Mouse (Mus musculus) embryonic facial prominence, embryonic 15.5 days (tissue): ENCODE data around the gene Cmas. TPM values are rescaled to one million over a fixed set of nuclear protein-coding genes. Genes with fewer than 3 reads are reported as not detected.

Source experiments
- ATAC-seq: fragments of 200-750 bp; cut with Nextera tagmentation; 2 replicates; pipeline ENCODE4 v1.8.0; 2017; ENCODE audit warnings: low read depth, moderate TSS enrichment; ENCODE audit not compliant: insufficient number of reproducible peaks, low FRiP score, low TSS enrichment
- H3K27ac ChIP-seq: fragments of 300-500 bp; sonication (generic); replicated peaks from 2 replicates; pipeline ENCODE4 v1.5.1; 2015; ENCODE audit warnings: mild to moderate bottlenecking, inconsistent platforms
- H3K27me3 ChIP-seq: fragments of 300-500 bp; sonication (generic); 2 replicates; pipeline ENCODE4 v1.6.1; 2015; ENCODE audit warnings: inconsistent platforms
- H3K36me3 ChIP-seq: fragments of 300-500 bp; sonication (generic); 2 replicates; pipeline ENCODE4 v1.6.1; 2015; ENCODE audit warnings: mild to moderate bottlenecking, inconsistent platforms
- H3K4me1 ChIP-seq: fragments of 300-500 bp; sonication (generic); 2 replicates; pipeline ENCODE4 v1.6.1; 2015; ENCODE audit warnings: inconsistent platforms
- H3K4me2 ChIP-seq: fragments of 300-500 bp; sonication (generic); replicated peaks from 2 replicates; pipeline ENCODE4 v1.6.1; 2015; ENCODE audit warnings: mild to moderate bottlenecking, inconsistent platforms
- H3K4me3 ChIP-seq: fragments of 300-500 bp; sonication (generic); replicated peaks from 2 replicates; pipeline ENCODE4 v1.5.1; 2015; ENCODE audit warnings: mild to moderate bottlenecking, inconsistent platforms
- H3K9ac ChIP-seq: fragments of 300-500 bp; sonication (generic); 2 replicates; pipeline ENCODE4 v1.6.1; 2015; ENCODE audit warnings: inconsistent platforms
- H3K9me3 ChIP-seq: fragments of 300-500 bp; sonication (generic); replicated peaks from 2 replicates; pipeline ENCODE4 v1.6.1; 2016; ENCODE audit warnings: inconsistent platforms
- WGBS: fragments of 180-500 bp; shearing (Covaris S2); methylation state at CpG from one replicate; pipeline ENCODE4 v1.1.7; 2015; 5-methylcytosine and 5-hydroxymethylcytosine counted together
- polyA plus RNA-seq: library from polyadenylated mRNA; unstranded; fragments of >200 nt; fragmentation: Nextera tagmentation; extraction: Ambion mirVana; gene quantifications from 2 replicates; pipeline ENCODE4 v1.2.1, GENCODE M21; 2015

Cmas gene
- polyA plus RNA-seq, 1 experiment from 2014 or later, result 83.5 TPM

DNA sequence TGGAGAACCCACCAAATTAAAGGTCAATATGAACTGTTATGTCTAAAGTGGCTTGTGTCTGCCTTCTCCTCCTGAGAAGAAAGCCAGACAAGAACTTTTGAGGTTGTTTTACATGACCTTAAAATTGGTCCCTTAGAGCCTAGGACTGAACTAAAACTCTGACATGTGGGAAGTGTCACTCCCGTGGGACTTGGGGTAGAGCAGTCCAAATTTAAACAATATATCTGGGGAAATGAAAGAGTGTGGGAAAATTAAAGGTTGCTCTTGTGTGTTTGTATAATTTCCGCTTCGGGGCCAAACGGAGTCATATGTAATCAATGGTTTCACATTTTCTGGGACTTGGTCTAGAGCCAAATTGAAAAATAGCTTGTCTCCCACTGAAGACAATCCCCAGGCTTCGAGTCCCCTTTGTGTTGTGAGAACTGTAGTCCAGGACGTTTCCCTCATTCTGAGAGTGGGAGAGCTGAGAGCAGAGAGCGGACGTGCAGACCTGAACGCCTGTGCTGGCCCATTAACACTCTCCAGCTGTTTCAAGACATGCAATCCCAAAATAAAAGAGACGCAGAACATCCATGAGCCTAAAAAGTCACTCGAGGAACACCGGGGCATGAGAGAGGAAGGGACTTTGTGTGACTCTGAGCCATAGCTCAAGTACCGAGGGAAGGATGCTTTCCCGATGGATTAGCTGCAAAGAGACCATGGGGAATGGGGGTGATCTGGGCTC, 23.8 kb upstream of the Cmas start:
- 48% methylated on average over 14 of the region's 14 CpGs for WGBS
- Histone ChIP-seq H3K27me3 (no peaks in the 10 kb centered on the region), H3K9me3 (no peaks in the 10 kb centered on the region), H3K9ac (no peak overlapping the region), H3K36me3 (no peaks in the 10 kb centered on the region), H3K4me1 (no peaks in the 10 kb centered on the region), H3K4me3 (no peak overlapping the region), H3K27ac (no peak overlapping the region), H3K4me2 (no peak overlapping the region)
- 0 out of 2 replicates have a peak, but pooled peaks have one; percentile 51 for ATAC-seq

DNA sequence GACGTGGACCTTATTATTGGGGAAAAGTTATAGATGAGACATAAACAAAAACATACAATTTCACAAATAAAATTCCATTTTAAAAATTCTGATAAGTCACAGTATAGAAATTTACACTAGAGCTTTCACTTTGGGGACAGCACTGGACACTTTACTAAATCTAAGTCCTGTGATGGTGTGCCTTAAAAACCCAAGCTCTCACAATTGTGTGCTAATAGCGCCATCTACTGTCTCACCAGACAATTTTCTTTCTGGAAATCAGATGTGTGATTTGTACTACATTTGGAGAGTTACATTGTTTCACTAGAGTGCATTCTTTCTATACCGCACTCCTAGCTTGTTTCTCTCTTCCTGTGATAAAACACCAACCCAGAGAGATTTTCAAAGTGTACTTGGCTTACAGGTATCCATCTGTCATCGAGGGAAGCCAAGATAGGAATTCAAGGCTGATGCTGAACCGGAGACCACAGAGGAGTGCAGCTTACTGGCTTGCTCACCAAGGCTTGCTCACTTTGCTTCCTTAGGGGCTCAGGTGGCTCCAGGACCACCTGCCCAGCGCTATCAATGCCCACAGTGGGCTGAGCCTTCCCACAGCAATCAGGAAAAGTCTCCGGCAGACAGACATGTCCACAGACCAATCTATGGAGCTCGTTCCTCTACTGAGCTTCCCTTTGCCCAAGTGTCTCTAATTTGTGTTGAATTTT, 21.0 kb upstream of the Cmas start:
- WGBS, result 45% methylated on average over 8 of the region's 8 CpGs
- Histone ChIP-seq H3K27me3 (no peaks in the 10 kb centered on the region), H3K36me3 (no peaks in the 10 kb centered on the region), H3K9me3 (no peaks in the 10 kb centered on the region), H3K9ac (no peak overlapping the region), H3K4me1 (no peaks in the 10 kb centered on the region), H3K4me2 (no peak overlapping the region), H3K4me3 (no peak overlapping the region), H3K27ac (no peak overlapping the region)
- ATAC-seq, result no peak

- no peak overlapping the region for H3K4me2 ChIP-seq
- H3K4me3 ChIP-seq, result no peak overlapping the region
- H3K36me3 ChIP-seq, result no peaks in the 10 kb centered on the region
- H3K27ac ChIP-seq, result no peak overlapping the region
- WGBS, result 86% methylated on average over 2 of the region's 2 CpGs
- H3K4me1 ChIP-seq, result no peaks in the 10 kb centered on the region
- no peaks in the 10 kb centered on the region for H3K27me3 ChIP-seq
- ATAC-seq, result no peak
- no peaks in the 10 kb centered on the region for H3K9me3 ChIP-seq
- H3K9ac ChIP-seq, result no peak overlapping the region
These were observed 18.3 kb upstream of the Cmas start for GRCm38 (mm10) chr6:142738225-142738624.

DNA sequence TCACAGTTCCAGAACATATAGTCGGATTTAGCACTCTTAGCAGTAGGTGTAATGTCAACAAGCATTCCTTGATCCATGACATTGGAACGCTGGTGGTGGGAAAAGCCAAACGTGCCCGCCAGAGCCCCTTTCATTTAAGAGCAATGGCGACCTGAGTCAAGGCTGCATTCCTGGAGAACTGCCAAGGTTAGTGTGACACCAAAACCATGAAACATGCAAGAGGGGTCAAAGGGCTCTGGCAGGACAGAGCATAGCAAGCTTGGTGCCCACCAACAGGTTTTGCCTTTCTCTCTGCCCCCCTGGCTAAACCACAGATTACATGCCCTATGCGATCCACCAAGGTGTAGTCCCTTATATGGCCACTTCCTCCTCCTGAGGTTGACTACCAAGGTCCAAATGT, 17.8 kb upstream of the Cmas start:
- ATAC-seq, result no peak
- Histone ChIP-seq H3K27me3 (no peaks in the 10 kb centered on the region), H3K9ac (no peak overlapping the region), H3K4me3 (no peak overlapping the region), H3K4me1 (no peaks in the 10 kb centered on the region), H3K4me2 (no peak overlapping the region), H3K9me3 (no peaks in the 10 kb centered on the region), H3K36me3 (no peaks in the 10 kb centered on the region), H3K27ac (no peak overlapping the region)
- 76% methylated on average over 6 of the region's 6 CpGs for WGBS

- no peak for ATAC-seq
- Histone ChIP-seq H3K9me3 (no peaks in the 10 kb centered on the region), H3K36me3 (no peaks in the 10 kb centered on the region), H3K27me3 (no peaks in the 10 kb centered on the region), H3K9ac (no peak overlapping the region), H3K27ac (no peak overlapping the region), H3K4me3 (no peak overlapping the region), H3K4me1 (no peaks in the 10 kb centered on the region), H3K4me2 (no peak overlapping the region)
- WGBS, result 88% methylated on average over 6 of the region's 6 CpGs
These were observed 14.7 kb upstream of the Cmas start for GRCm38 (mm10) chr6:142741763-142742162.

DNA sequence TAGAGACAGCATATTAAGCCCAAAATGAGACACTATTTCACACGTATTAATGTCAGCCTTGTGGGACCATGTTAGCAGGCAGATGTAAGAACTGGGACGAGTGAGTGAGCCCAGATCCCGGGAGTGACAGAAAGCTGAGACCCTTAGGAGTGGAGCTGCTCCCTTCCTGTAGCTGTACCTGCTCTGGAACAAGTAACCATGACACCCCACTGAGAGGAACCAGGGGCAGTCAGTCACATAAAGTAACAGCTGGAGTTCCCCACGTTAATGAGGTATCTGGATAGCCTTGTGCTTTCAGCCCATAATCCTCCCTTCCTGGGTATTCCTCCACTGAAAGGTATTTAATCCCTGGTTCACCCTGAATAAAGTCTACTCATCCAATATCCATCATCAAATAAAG, 13.3 kb upstream of the Cmas start:
- Histone ChIP-seq H3K36me3 (no peaks in the 10 kb centered on the region), H3K27ac (no peak overlapping the region), H3K9ac (no peak overlapping the region), H3K9me3 (no peaks in the 10 kb centered on the region), H3K4me2 (no peak overlapping the region), H3K4me3 (no peak overlapping the region), H3K4me1 (no peaks in the 10 kb centered on the region), H3K27me3 (no peaks in the 10 kb centered on the region)
- whole genome bisulfite sequencing, result 49% methylated on average over 4 of the region's 4 CpGs
- ATAC-seq, result no peak

DNA sequence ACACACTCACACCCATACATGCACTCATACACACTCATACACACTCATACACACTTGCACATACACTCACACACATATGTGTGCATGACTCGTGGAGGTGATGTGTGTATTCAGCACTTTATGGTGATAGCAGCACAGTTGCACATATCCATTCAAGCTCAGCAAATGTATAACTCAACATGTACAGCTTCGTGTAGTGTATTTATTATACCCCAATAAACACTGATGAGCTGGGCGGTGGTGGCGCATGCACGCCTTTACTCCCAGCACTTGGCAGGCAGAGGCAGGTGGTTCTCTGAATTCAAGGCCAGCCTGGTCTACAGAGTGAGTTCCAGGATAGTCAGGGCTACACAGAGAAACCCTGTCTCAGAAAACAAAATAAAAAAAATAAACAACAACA, 11.0 kb upstream of the Cmas start:
- ATAC-seq, result no peak
- 90% methylated on average over 5 of the region's 5 CpGs for WGBS
- Histone ChIP-seq H3K27me3 (no peaks in the 10 kb centered on the region), H3K4me1 (no peaks in the 10 kb centered on the region), H3K9ac (no peak overlapping the region), H3K36me3 (no peaks in the 10 kb centered on the region), H3K9me3 (no peaks in the 10 kb centered on the region), H3K4me3 (no peak overlapping the region), H3K4me2 (no peak overlapping the region), H3K27ac (no peak overlapping the region)

GRCm38 (mm10) chr6:142746765-142747164, 9.7 kb upstream of the Cmas start:
- H3K4me3 ChIP-seq, result no peak overlapping the region
- no peak overlapping the region for H3K9ac ChIP-seq
- no peak for ATAC-seq
- no peak overlapping the region for H3K4me2 ChIP-seq
- H3K27me3 ChIP-seq, result no peaks in the 10 kb centered on the region
- H3K27ac ChIP-seq, result peak overlapping the region; percentile 5; the same call in 1 of the 2 replicates
- no peaks in the 10 kb centered on the region for H3K4me1 ChIP-seq
- WGBS, result 61% methylated on average over 7 of the region's 7 CpGs
- no peaks in the 10 kb centered on the region for H3K36me3 ChIP-seq
- H3K9me3 ChIP-seq, result no peaks in the 10 kb centered on the region

DNA sequence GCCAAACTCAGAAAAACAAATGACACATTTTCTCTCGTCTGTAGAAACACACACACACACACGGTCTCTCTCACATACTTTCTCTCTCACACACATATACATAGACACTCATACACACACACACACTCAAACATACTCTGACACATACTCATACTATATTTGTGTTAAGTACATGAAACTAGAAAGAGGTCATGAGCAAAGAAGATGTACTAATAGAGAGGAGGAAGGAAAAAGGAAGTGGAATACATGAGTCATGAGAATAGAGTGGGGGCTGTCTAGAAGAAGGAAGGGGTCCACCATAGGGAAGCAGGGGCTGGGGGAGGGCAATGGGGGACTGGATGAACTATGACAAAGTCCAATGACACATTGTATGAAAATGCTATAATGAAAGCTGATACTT, 9.3 kb upstream of the Cmas start:
- H3K9me3 ChIP-seq, result no peaks in the 10 kb centered on the region
- ATAC-seq, result no peak
- H3K4me3 ChIP-seq, result no peak overlapping the region
- no peaks in the 10 kb centered on the region for H3K36me3 ChIP-seq
- no peak overlapping the region for H3K9ac ChIP-seq
- H3K27ac ChIP-seq, result peak overlapping the region; percentile 5; the same call in 1 of the 2 replicates
- WGBS, result 71% methylated on average over 2 of the region's 2 CpGs
- H3K4me1 ChIP-seq, result no peaks in the 10 kb centered on the region
- no peak overlapping the region for H3K4me2 ChIP-seq
- no peaks in the 10 kb centered on the region for H3K27me3 ChIP-seq

DNA sequence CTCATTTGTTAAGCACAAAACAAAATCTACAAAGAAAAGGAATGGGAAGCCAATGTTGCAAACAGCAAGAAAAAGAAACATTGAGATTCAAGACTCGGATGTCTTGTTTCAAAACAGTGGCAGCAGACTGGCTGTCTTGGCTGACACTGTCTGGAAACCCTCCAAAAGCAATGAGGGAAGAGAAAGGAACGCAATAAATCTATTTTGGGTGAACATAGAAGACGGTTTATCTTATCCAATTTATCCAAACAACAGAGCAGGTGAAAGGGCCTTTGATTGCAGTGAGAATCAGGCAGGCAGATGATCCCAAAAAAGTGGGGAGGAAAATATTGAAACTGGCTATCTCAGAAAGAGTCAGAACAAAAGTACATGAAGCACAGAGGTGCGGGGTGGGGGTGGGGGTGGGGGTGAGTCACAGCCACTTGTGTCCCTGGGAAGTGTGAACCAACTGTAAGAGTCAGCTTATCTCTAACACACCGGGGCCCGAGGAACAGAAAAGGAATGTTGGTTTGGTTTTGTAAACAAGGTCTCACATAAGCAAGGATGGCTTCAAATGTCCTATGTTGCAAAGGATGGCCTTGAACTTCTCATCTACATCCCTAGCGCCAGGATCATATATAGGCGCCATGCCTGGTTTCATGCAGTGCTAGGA, 8.3 kb upstream of the Cmas start:
- no peak overlapping the region for H3K4me2 ChIP-seq
- no peak overlapping the region for H3K9ac ChIP-seq
- no peak overlapping the region for H3K27ac ChIP-seq
- H3K9me3 ChIP-seq, result no peaks in the 10 kb centered on the region
- no peaks in the 10 kb centered on the region for H3K4me1 ChIP-seq
- H3K36me3 ChIP-seq, result no peaks in the 10 kb centered on the region
- H3K27me3 ChIP-seq, result no peaks in the 10 kb centered on the region
- WGBS, result 64% methylated on average over 8 of the region's 8 CpGs
- H3K4me3 ChIP-seq, result no peak overlapping the region
- ATAC-seq, result no peak

- 50% methylated on average over 9 of the region's 9 CpGs for WGBS
These were observed 5.1 kb upstream of the Cmas start for GRCm38 (mm10) chr6:142751365-142751764.

More at GRCm38 (mm10) chr6:142751365-142751764, 5.1 kb upstream of the Cmas start:
- Histone ChIP-seq H3K4me2 (no peak overlapping the region), H3K36me3 (no peaks in the 10 kb centered on the region), H3K4me3 (no peak overlapping the region), H3K27me3 (peaks cover 15% of the 10 kb centered on the region), H3K4me1 (no peaks in the 10 kb centered on the region), H3K9ac (no peak overlapping the region), H3K9me3 (no peaks in the 10 kb centered on the region), H3K27ac (no peak overlapping the region)
- no peak for ATAC-seq
